7 mouse cellular contexts compared by ENCODE assay signal in genomic region chrX:103356287-103356686, GRCm38 (mm10). TPM values are rescaled to one million over a fixed set of nuclear protein-coding genes. Genes with fewer than 3 reads are reported as not detected.
DNase-seq lines count a peak whose midpoint lies in the region; ATAC-seq and TF ChIP-seq lines count a peak whose summit lies in the region.

TSS of gene Chic1 (plus strand) at chrX:103356476.

- H3K36me3 ChIP-seq in embryonic facial prominence, embryonic 10.5 days (replicated peaks) = no peaks in the 10 kb centered on the region
- no peaks in the 10 kb centered on the region for H3K36me3 ChIP-seq in limb, embryonic 12.5 days
- H3K36me3 ChIP-seq in midbrain, postnatal 0 days (ENCODE audit: insufficient read depth, low read length) = no peaks in the 10 kb centered on the region
- H3K36me3 ChIP-seq in stomach, embryonic 14.5 days (ENCODE audit: control insufficient read depth, insufficient read depth, low read length) = no peaks in the 10 kb centered on the region

- peak; percentile 86 for DNase-seq in adrenal gland, postnatal 14 days
- peak; percentile 90 for DNase-seq in embryonic facial prominence, embryonic 10.5 days (ENCODE audit: low spot score)
- peak; percentile 31 for DNase-seq in heart, adult 8-10 months (ENCODE audit: low spot score)
- DNase-seq in kidney, adult 8-10 months = peak; percentile 66 to 74
- peak; percentile 92 for DNase-seq in midbrain, postnatal 0 days (ENCODE audit: low spot score)

- H3K9ac ChIP-seq in limb, embryonic 12.5 days (replicated peaks) = peak within 1 kb of the TSS; percentile 56
- peak within 1 kb of the TSS; percentile 81 for H3K9ac ChIP-seq in midbrain, postnatal 0 days (replicated peaks; ENCODE audit: low read length, poor library complexity, severe bottlenecking)
- peak within 1 kb of the TSS; percentile 30; the same call in 1 of the 2 replicates for H3K9ac ChIP-seq in stomach, embryonic 14.5 days (replicated peaks; ENCODE audit: low read depth, low read length)

- WGBS in embryonic facial prominence, embryonic 10.5 days = 15% methylated on average over 34 of the region's 34 CpGs
- 16% methylated on average over 33 of the region's 34 CpGs for WGBS in limb, embryonic 12.5 days
- WGBS in midbrain, postnatal 0 days = 16% methylated on average over 34 of the region's 34 CpGs
- 14% methylated on average over 34 of the region's 34 CpGs for WGBS in stomach, embryonic 14.5 days

- H3K9me3 ChIP-seq in embryonic facial prominence, embryonic 10.5 days = no peaks in the 10 kb centered on the region
- no peaks in the 10 kb centered on the region for H3K9me3 ChIP-seq in limb, embryonic 12.5 days
- no peaks in the 10 kb centered on the region for H3K9me3 ChIP-seq in midbrain, postnatal 0 days (ENCODE audit: low read length)
- H3K9me3 ChIP-seq in stomach, embryonic 14.5 days (ENCODE audit: control insufficient read depth, low read depth, low read length) = no peaks in the 10 kb centered on the region

- H3K27me3 ChIP-seq in embryonic facial prominence, embryonic 10.5 days (replicated peaks; ENCODE audit: low read depth, poor library complexity, severe bottlenecking) = peaks cover 98% of the 10 kb centered on the region
- peaks cover 32% of the 10 kb centered on the region for H3K27me3 ChIP-seq in limb, embryonic 12.5 days
- H3K27me3 ChIP-seq in midbrain, postnatal 0 days (ENCODE audit: insufficient read depth, low read length) = peaks cover 20% of the 10 kb centered on the region; the same call in 1 of the 2 replicates
- 0 out of 2 replicates have a peak, but pooled peaks cover 2% of the 10 kb centered on the region for H3K27me3 ChIP-seq in stomach, embryonic 14.5 days (ENCODE audit: control insufficient read depth, insufficient read depth, low read length)

- H3K27ac ChIP-seq in embryonic facial prominence, embryonic 10.5 days (replicated peaks) = peak within 1 kb of the TSS; percentile 85
- H3K27ac ChIP-seq in limb, embryonic 12.5 days = no peak within 1 kb of the TSS
- H3K27ac ChIP-seq in midbrain, postnatal 0 days (ENCODE audit: low read depth, low read length) = peak within 1 kb of the TSS; percentile 74
- H3K27ac ChIP-seq in stomach, embryonic 14.5 days (ENCODE audit: low read length) = no peak within 1 kb of the TSS

- H3K4me1 ChIP-seq in embryonic facial prominence, embryonic 10.5 days = no peaks in the 10 kb centered on the region
- no peaks in the 10 kb centered on the region for H3K4me1 ChIP-seq in limb, embryonic 12.5 days (replicated peaks)
- H3K4me1 ChIP-seq in midbrain, postnatal 0 days (ENCODE audit: insufficient read depth, low read length) = no peaks in the 10 kb centered on the region
- H3K4me1 ChIP-seq in stomach, embryonic 14.5 days (ENCODE audit: control insufficient read depth, insufficient read depth, low read length) = no peaks in the 10 kb centered on the region

- no peak for TF ChIP-seq CTCF in midbrain, postnatal 0 days (IDR thresholded peaks at IDR 0.05)

- ATAC-seq in limb, embryonic 12.5 days (ENCODE audit: insufficient number of reproducible peaks, insufficient read depth, low FRiP score, low TSS enrichment, low read depth) = peak; percentile 84
- peak; percentile 97 for ATAC-seq in midbrain, postnatal 0 days (ENCODE audit: low FRiP score)
- peak; percentile 94 for ATAC-seq in stomach, embryonic 14.5 days (ENCODE audit: insufficient number of reproducible peaks, insufficient read depth, low FRiP score, low read depth)

- peak within 1 kb of the TSS; percentile 69 for H3K4me3 ChIP-seq in embryonic facial prominence, embryonic 10.5 days
- peak within 1 kb of the TSS; percentile 56 for H3K4me3 ChIP-seq in limb, embryonic 12.5 days (replicated peaks)
- peak within 1 kb of the TSS; percentile 54 for H3K4me3 ChIP-seq in midbrain, postnatal 0 days (ENCODE audit: low read depth, low read length)
- peak within 1 kb of the TSS; percentile 44 for H3K4me3 ChIP-seq in stomach, embryonic 14.5 days (ENCODE audit: low read depth, low read length)

- peak within 1 kb of the TSS; percentile 56 for H3K4me2 ChIP-seq in limb, embryonic 12.5 days
- peak within 1 kb of the TSS; percentile 44 for H3K4me2 ChIP-seq in midbrain, postnatal 0 days (ENCODE audit: low read depth, low read length, poor library complexity, severe bottlenecking)
- H3K4me2 ChIP-seq in stomach, embryonic 14.5 days (replicated peaks; ENCODE audit: low read depth, low read length) = peak within 1 kb of the TSS; percentile 49

RNA-seq across cellular contexts. Expression of gene Chic1, which starts in this region (rescaled TPM):
- total RNA-seq in adrenal gland, postnatal 14 days (2021) = 5.5 and 5.7 TPM in 2 replicates
- polyA plus RNA-seq in embryonic facial prominence, embryonic 10.5 days (2016; fragmentation: Nextera tagmentation; extraction: Ambion mirVana) = 4.4 and 4.5 TPM in 2 replicates
- total RNA-seq in heart, adult 8-10 months (2022) = under 1 TPM; 0.62 to 0.94 (median 0.67) TPM
- polyA plus RNA-seq in limb, embryonic 12.5 days (2016; fragmentation: Nextera tagmentation; extraction: Ambion mirVana) = 3.8 and 4.5 TPM in 2 replicates
- total RNA-seq in midbrain, postnatal 0 days (2014; rRNA removed) = 9.7 and 13.7 TPM in 2 replicates
- 3.3 and 5.1 TPM in 2 replicates for polyA plus RNA-seq in midbrain, postnatal 0 days (2015; fragmentation: Nextera tagmentation; extraction: Ambion mirVana)
- polyA plus RNA-seq in stomach, embryonic 14.5 days (2014; fragmentation: Nextera tagmentation; extraction: Ambion mirVana) = 5.1 and 5.8 TPM in 2 replicates

Comparison
In these comparisons a context has a peak if more than half of its experiments do, and no peak if none do; other contexts are left out.
1. Peak in DNase-seq in heart, adult 8-10 months; RNA of the gene not detected or under 1 TPM.
2. DNase-seq: peak in every context shown above with its lines; median percentile 92 in midbrain, postnatal 0 days; 90 in embryonic facial prominence, embryonic 10.5 days; 86 in adrenal gland, postnatal 14 days; 70 in kidney, adult 8-10 months; 31 in heart, adult 8-10 months.
3. H3K27ac ChIP-seq: peak in embryonic facial prominence, embryonic 10.5 days (single experiment) and midbrain, postnatal 0 days (single experiment); none in limb, embryonic 12.5 days (single experiment) and stomach, embryonic 14.5 days (single experiment).
4. H3K9ac ChIP-seq: peak in every context shown above with its lines; median percentile 81 in midbrain, postnatal 0 days; 56 in limb, embryonic 12.5 days; 30 in stomach, embryonic 14.5 days.
5. Peak in every context shown above with its lines, with median percentiles within 50 percentile points of each other: H3K4me3 ChIP-seq, ATAC-seq and H3K4me2 ChIP-seq.